Mouse (Mus musculus): Measurements from ENCODE around the gene Rgs7.

Gene Rgs7

GRCm38 (mm10) chr1:175307604-175308003, 184.7 kb downstream of the Rgs7 start:
- DNase-seq (ENCODE audit: low spot score in 2 of 2) = no peak

- no peak for DNase-seq (ENCODE audit: low spot score in 2 of 2)
Observed at GRCm38 (mm10) chr1:175300895-175301294, 191.4 kb downstream of the Rgs7 start.

DNA sequence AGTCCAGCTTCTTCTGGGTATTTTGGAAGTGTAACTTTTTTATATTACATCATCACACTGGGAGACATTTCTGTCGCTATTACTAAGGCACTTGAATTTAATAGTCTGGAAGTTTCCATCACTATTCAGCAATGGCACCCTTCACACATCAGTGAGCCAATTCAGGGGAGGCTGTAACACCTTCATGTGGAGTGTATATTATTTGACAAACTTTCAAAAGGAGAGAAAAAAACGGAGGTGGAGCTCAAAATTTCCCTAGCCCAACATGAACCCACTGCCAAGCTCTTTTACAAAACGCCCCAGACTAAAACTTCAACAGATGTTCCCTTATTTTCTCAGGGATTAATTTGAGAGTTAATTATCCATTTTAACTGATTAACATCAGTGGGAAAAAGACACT, 191.9 kb downstream of the Rgs7 start:
- DNase-seq (ENCODE audit: low spot score in 2 of 2) = no peak

GRCm38 (mm10) chr1:175299603-175300397, 192.5 kb downstream of the Rgs7 start:
- DNase-seq (ENCODE audit: low spot score in 2 of 2) = no peak

GRCm38 (mm10) chr1:175296906-175297305, 195.4 kb downstream of the Rgs7 start:
- no peak for DNase-seq (ENCODE audit: low spot score in 2 of 2)

- DNase-seq (ENCODE audit: low spot score in 2 of 2) = no peak
Observed at GRCm38 (mm10) chr1:175290072-175290471, 202.2 kb downstream of the Rgs7 start.

DNA sequence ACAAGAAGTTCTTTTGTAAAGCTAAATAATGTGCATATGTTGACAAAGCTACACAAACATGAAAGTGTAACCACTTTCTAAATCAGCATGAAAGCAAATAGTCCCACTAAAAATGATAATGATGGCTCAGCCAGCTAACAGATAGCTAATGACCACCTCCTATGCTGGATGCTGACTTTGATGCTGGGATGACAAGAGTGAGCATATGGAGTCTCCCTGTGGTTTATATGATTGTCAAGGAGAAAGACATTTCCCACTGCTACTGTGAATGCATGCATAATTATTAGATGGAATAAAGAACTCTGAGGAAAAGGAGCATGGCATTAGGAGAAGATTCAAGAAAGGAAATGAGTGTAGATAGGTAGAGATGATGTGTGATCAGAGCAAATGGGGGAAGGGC, 230.0 kb downstream of the Rgs7 start:
- DNase-seq (ENCODE audit: low spot score in 2 of 2) = no peak

DNA sequence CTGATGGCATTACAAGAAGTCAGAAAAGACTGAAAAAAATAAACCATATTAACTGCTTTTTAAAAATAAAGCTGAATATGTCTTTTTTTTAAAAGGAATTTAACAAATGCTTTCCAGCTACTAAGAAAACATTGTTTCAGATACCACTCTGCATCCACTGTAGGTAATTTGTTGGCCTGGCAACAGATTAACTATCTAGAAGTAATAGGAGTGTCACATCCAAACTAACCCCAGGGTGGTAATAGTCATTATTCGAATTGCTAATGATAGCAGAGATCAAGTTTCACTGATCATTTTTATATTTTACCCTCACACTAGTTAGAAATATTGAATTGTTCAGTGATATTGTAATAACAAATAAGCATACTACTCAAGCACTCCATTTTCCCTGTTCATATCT, 232.9 kb downstream of the Rgs7 start:
- DNase-seq (ENCODE audit: low spot score in 2 of 2) = no peak

DNA sequence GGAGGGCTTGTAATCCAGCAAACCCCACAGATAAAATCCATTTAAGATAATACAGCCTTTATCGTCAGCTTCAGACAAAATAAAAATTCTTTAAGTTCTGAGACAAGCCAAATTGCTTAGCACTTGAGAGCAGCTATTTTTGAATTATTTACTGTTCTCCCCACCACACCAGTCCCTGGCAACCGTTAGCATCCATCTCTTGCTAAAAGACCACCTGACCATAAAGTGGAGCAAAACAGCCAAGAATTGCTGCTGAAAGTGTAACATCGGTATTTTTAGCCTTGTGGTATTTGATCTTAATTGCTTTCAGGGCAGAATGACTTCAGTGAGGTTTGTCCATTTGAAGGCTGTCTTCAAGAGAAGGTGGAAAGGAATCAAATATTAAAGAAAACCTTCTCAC, 237.1 kb downstream of the Rgs7 start:
- no peak for DNase-seq (ENCODE audit: low spot score in 2 of 2)

DNA sequence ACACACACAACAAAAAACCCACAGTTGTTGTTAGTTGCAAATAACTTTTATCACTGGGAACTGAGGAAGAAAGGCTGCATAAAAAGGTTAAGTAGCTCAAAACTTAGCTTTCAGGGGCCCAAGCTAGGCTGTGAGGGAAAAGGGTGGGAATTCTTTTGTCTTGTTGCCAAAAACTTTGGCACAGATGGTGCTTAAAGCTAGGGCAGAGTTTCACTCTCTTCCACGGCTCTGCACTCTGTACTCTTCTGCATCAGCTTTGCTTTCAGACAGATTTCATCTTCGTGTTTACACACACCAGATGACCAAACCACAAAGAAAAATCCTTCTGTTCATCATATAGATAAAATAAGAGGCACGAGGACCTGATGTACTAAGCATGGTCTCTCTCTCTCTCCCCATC, 237.6 kb downstream of the Rgs7 start:
- no peak for DNase-seq (ENCODE audit: low spot score in 2 of 2)

DNA sequence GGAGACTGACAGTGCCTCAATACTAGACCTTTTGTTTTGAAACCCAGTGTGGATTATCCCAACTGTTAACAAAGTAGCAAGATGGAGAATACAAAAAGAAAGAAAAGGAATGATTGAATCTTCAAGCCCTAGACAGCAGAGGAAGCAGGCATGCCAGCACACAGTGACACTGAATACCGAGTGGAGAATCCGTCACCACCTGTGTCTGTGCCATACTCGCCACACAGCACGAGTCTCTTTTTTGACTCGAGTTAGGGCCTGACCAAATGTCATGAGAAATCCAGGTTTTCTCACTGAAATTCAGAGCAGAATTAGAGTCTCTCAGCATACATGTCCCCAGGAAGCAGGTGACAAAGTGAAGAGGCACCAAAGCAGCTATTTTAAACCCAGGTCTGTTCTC, 250.2 kb downstream of the Rgs7 start:
- no peak for DNase-seq (ENCODE audit: low spot score in 2 of 2)

GRCm38 (mm10) chr1:175240137-175240536, 252.2 kb downstream of the Rgs7 start:
- DNase-seq (ENCODE audit: low spot score in 2 of 2) = no peak

DNA sequence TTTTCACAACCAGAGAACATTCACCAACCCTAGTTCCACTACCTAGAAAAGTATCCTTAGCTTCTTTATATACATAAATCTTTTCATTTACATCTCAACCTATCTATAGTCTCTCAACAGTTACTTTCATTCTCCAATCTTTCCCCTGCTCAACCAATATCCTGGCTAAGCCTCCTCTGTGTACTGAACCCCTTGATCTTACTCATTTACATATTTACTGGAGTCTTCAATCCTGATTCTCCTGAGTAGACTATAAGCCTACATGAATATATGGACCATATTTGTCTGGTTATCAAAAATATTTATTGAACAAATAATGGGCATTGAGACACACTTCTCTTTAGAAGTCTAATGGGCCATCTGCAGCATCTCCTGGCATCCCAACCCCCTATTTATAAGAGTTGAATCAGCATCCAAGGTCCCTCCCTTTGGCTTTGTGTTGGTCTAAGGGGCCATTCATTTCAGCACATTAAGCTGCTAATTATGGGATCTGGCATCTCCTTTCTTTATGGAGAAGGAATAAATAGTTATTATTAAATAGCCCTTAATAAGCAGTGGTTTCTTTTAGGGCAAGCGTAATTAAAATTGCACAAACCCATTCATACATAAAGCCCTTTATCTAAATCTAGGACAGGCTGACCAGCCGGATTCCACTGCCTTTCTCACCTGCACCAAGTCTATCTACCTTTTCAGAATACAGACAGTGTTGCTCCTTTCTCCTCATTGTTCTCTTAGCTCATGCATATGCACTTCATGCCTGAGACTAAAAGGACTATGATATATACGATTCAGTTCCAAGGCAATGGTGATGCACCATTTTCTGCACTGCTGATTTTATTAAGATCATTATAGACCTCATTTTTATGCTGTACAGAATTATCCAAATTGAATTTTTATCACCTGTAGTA, 270.5 kb downstream of the Rgs7 start:
- DNase-seq (ENCODE audit: low spot score in 2 of 2) = no peak

DNA sequence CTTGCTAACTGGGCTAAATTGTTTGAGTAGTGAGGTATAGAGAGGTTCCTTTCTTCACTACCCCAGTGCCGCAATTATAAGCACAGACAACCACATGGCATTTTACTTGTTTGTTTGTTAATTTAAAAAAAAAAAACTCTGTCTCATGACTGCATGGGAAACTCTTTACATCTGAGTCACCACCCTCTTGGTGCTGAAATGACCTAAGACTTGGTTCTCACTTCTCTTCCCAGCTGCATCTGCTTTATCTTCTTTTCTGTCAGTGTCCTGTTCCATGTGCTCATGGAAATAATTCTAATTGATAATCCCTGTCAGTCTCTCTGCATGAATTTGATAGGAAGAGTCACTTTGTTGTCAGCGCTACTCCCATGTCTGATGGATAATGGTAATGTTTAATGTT, 272.7 kb downstream of the Rgs7 start:
- no peak for DNase-seq (ENCODE audit: low spot score in 2 of 2)

DNA sequence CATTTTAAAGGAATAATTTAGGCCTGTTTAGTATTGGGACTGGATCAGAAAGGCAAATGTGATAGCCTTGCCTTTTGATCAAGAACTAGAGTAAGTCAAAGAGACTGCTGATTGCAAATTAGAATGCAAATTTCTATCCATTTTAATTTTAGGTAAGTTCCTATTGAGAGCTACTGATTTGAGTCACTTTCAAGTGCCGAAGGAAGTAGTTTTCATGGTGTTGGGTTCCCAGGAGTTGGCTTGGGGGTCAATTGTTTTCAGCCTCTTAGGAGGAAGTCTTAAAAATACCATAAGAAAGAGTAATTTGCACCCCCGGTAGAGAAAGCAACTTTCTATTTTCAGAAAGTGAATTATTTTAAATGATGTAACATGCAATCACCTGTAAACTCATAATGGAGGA, 285.3 kb downstream of the Rgs7 start:
- DNase-seq (ENCODE audit: low spot score in 2 of 2) = no peak

GRCm38 (mm10) chr1:175205633-175206032, 286.7 kb downstream of the Rgs7 start:
- DNase-seq (ENCODE audit: low spot score in 2 of 2) = no peak

GRCm38 (mm10) chr1:175203544-175203943, 288.8 kb downstream of the Rgs7 start:
- no peak for DNase-seq (ENCODE audit: low spot score in 2 of 2)

DNA sequence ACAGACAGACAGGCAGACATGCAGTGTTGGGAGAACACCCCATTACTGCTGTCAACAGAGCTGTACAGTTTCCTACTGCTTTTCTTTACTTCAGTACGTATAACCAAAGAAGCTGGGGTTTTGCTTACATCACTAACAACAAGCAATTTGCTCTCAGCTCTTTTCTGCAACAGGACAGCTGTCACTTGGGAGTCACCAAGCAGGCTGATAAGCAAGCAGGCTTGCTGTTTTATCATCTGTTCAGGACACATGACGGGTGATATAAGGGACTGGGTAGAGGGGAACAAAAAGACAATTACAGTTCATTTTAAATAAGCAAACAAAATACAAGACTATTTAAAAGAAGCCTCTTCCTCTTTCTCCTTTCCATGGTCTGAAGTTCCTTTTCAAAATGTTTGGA, 289.4 kb downstream of the Rgs7 start:
- DNase-seq (ENCODE audit: low spot score in 2 of 2) = no peak

GRCm38 (mm10) chr1:175198881-175199280, 293.4 kb downstream of the Rgs7 start:
- no peak for DNase-seq (ENCODE audit: low spot score in 2 of 2)

GRCm38 (mm10) chr1:175195806-175196205, 296.5 kb downstream of the Rgs7 start:
- no peak for DNase-seq (ENCODE audit: low spot score in 2 of 2)

GRCm38 (mm10) chr1:175188186-175188585, 304.1 kb downstream of the Rgs7 start:
- DNase-seq (ENCODE audit: low spot score in 2 of 2) = no peak

GRCm38 (mm10) chr1:175185211-175185610, 307.1 kb downstream of the Rgs7 start:
- no peak for DNase-seq (ENCODE audit: low spot score in 2 of 2)

- no peak for DNase-seq (ENCODE audit: low spot score in 2 of 2)
Observed at GRCm38 (mm10) chr1:175184736-175185135, 307.6 kb downstream of the Rgs7 start.

Data from urinary bladder, adult 18-20 months (tissue).